Mouse (Mus musculus) midbrain, embryonic 12.5 days (tissue): ENCODE data around the gene Rtn4ip1. TPM values are rescaled to one million over a fixed set of nuclear protein-coding genes. Genes with fewer than 3 reads are reported as not detected.
"Not testable (repeated sequence)": the region's sequence is repeated elsewhere in the genome, so short reads cannot be mapped to it uniquely, and the experiment has no call there.

Experiments
- ATAC-seq: fragments of 200-750 bp; cut with Nextera tagmentation; 2 replicates; pipeline ENCODE4 v1.8.0; 2017; ENCODE audit warnings: low read depth, moderate TSS enrichment, moderate library complexity; ENCODE audit not compliant: low FRiP score
- H3K27ac ChIP-seq: fragments of 300-500 bp; sonication (generic); replicated peaks from 2 replicates; pipeline ENCODE4 v1.5.1; 2016; ENCODE audit warnings: mild to moderate bottlenecking
- H3K27me3 ChIP-seq: fragments of 300-500 bp; sonication (generic); 2 replicates; pipeline ENCODE4 v1.6.1; 2016; ENCODE audit warnings: mild to moderate bottlenecking
- H3K36me3 ChIP-seq: fragments of 300-500 bp; sonication (generic); 2 replicates; pipeline ENCODE4 v1.6.1; 2016
- H3K4me1 ChIP-seq: fragments of 300-500 bp; sonication (generic); 2 replicates; pipeline ENCODE4 v1.6.1; 2016
- H3K4me2 ChIP-seq: fragments of 300-500 bp; sonication (generic); replicated peaks from 2 replicates; pipeline ENCODE4 v1.6.1; 2016; ENCODE audit warnings: mild to moderate bottlenecking, moderate library complexity
- H3K4me3 ChIP-seq: fragments of 300-500 bp; sonication (generic); 2 replicates; pipeline ENCODE4 v1.5.1; 2016; ENCODE audit warnings: mild to moderate bottlenecking
- H3K9ac ChIP-seq: fragments of 300-500 bp; sonication (generic); replicated peaks from 2 replicates; pipeline ENCODE4 v1.6.1; 2016; ENCODE audit warnings: mild to moderate bottlenecking, moderate library complexity
- H3K9me3 ChIP-seq: fragments of 300-500 bp; sonication (generic); 2 replicates; pipeline ENCODE4 v1.6.1; 2016; ENCODE audit warnings: mild to moderate bottlenecking
- WGBS: fragments of 180-500 bp; shearing (Covaris S2); methylation state at CpG from one replicate; pipeline ENCODE4 v1.1.7; 2016; 5-methylcytosine and 5-hydroxymethylcytosine counted together
- polyA plus RNA-seq: library from polyadenylated mRNA; unstranded; fragments of >200 nt; fragmentation: Nextera tagmentation; extraction: Ambion mirVana; gene quantifications from 2 replicates; pipeline ENCODE4 v1.2.1, GENCODE M21; 2016

Gene Rtn4ip1
- polyA plus RNA-seq, 1 experiment from 2014 or later: 18.7 TPM

- H3K4me1 ChIP-seq: peaks cover 7% of the 10 kb centered on the region
- no peaks in the 10 kb centered on the region; the same call in none of the 2 replicates for H3K36me3 ChIP-seq
- no peak overlapping the region for H3K4me2 ChIP-seq
- 30% methylated on average over 4 of the region's 4 CpGs for WGBS
- H3K27ac ChIP-seq: no peak overlapping the region
- H3K9me3 ChIP-seq: no peaks in the 10 kb centered on the region
- H3K9ac ChIP-seq: no peak overlapping the region
- H3K27me3 ChIP-seq: no peaks in the 10 kb centered on the region
- no peak for ATAC-seq
- no peak overlapping the region for H3K4me3 ChIP-seq
These were observed 42.1 kb downstream of the Rtn4ip1 start for GRCm38 (mm10) chr10:43943736-43944135.

GRCm38 (mm10) chr10:43945435-43945834, 43.8 kb downstream of the Rtn4ip1 start:
- no peak for ATAC-seq
- WGBS: 88% methylated on average over 4 of the region's 4 CpGs
- no peak overlapping the region for H3K27ac ChIP-seq
- no peaks in the 10 kb centered on the region; the same call in none of the 2 replicates for H3K36me3 ChIP-seq
- no peak overlapping the region for H3K4me2 ChIP-seq
- no peaks in the 10 kb centered on the region for H3K9me3 ChIP-seq
- no peak overlapping the region for H3K4me3 ChIP-seq
- H3K9ac ChIP-seq: no peak overlapping the region
- no peaks in the 10 kb centered on the region for H3K27me3 ChIP-seq
- H3K4me1 ChIP-seq: peaks cover 7% of the 10 kb centered on the region

GRCm38 (mm10) chr10:43953942-43954341, 52.3 kb downstream of the Rtn4ip1 start:
- no peak overlapping the region for H3K4me3 ChIP-seq
- peak; percentile 52 for ATAC-seq
- H3K9me3 ChIP-seq: no peaks in the 10 kb centered on the region
- H3K27ac ChIP-seq: no peak overlapping the region
- no peaks in the 10 kb centered on the region for H3K36me3 ChIP-seq
- H3K4me2 ChIP-seq: no peak overlapping the region
- no peaks in the 10 kb centered on the region for H3K4me1 ChIP-seq
- H3K9ac ChIP-seq: no peak overlapping the region
- no peaks in the 10 kb centered on the region for H3K27me3 ChIP-seq

GRCm38 (mm10) chr10:43964943-43965342, 63.3 kb downstream of the Rtn4ip1 start:
- H3K9ac ChIP-seq: no peak overlapping the region
- H3K4me2 ChIP-seq: no peak overlapping the region
- H3K27ac ChIP-seq: no peak overlapping the region
- no peak overlapping the region for H3K4me3 ChIP-seq
- 70% methylated on average over 2 of the region's 2 CpGs for WGBS
- no peaks in the 10 kb centered on the region for H3K27me3 ChIP-seq
- no peaks in the 10 kb centered on the region for H3K4me1 ChIP-seq
- H3K36me3 ChIP-seq: no peaks in the 10 kb centered on the region
- no peaks in the 10 kb centered on the region for H3K9me3 ChIP-seq
- ATAC-seq: no peak

- Histone ChIP-seq H3K9ac (no peak overlapping the region), H3K4me2 (no peak overlapping the region), H3K4me3 (no peak overlapping the region), H3K27ac (no peak overlapping the region), H3K27me3 (no peaks in the 10 kb centered on the region), H3K36me3 (no peaks in the 10 kb centered on the region), H3K4me1 (no peaks in the 10 kb centered on the region), H3K9me3 (no peaks in the 10 kb centered on the region)
- no peak for ATAC-seq
- 59% methylated on average over 2 of the region's 2 CpGs for WGBS
These were observed 71.6 kb downstream of the Rtn4ip1 start for GRCm38 (mm10) chr10:43973244-43973643.

GRCm38 (mm10) chr10:43977353-43977752, 75.7 kb downstream of the Rtn4ip1 start:
- no peaks in the 10 kb centered on the region for H3K9me3 ChIP-seq
- no peaks in the 10 kb centered on the region for H3K36me3 ChIP-seq
- no peak overlapping the region for H3K4me2 ChIP-seq
- 74% methylated on average over 3 of the region's 3 CpGs for WGBS
- no peak overlapping the region for H3K9ac ChIP-seq
- H3K4me1 ChIP-seq: no peaks in the 10 kb centered on the region
- H3K27me3 ChIP-seq: no peaks in the 10 kb centered on the region
- no peak overlapping the region for H3K4me3 ChIP-seq
- no peak for ATAC-seq
- H3K27ac ChIP-seq: no peak overlapping the region

GRCm38 (mm10) chr10:43980080-43980479, 78.5 kb downstream of the Rtn4ip1 start:
- H3K9me3 ChIP-seq: no peaks in the 10 kb centered on the region
- no peaks in the 10 kb centered on the region for H3K4me1 ChIP-seq
- H3K36me3 ChIP-seq: no peaks in the 10 kb centered on the region
- H3K4me2 ChIP-seq: no peak overlapping the region
- no peak overlapping the region for H3K9ac ChIP-seq
- no peak for ATAC-seq
- 93% methylated on average over 1 of the region's 1 CpGs for WGBS
- no peak overlapping the region for H3K4me3 ChIP-seq
- H3K27ac ChIP-seq: no peak overlapping the region
- H3K27me3 ChIP-seq: no peaks in the 10 kb centered on the region

GRCm38 (mm10) chr10:43980742-43981141, 79.1 kb downstream of the Rtn4ip1 start:
- H3K4me1 ChIP-seq, H3K4me2 ChIP-seq, H3K4me3 ChIP-seq, H3K27me3 ChIP-seq, H3K27ac ChIP-seq, ATAC-seq, H3K9ac ChIP-seq, H3K9me3 ChIP-seq, H3K36me3 ChIP-seq: not testable (repeated sequence)
- 89% methylated on average over 3 of the region's 3 CpGs for WGBS

- Histone ChIP-seq H3K4me2 (no peak overlapping the region), H3K27me3 (no peaks in the 10 kb centered on the region), H3K4me1 (no peaks in the 10 kb centered on the region), H3K4me3 (no peak overlapping the region), H3K36me3 (no peaks in the 10 kb centered on the region), H3K9me3 (no peaks in the 10 kb centered on the region), H3K9ac (no peak overlapping the region), H3K27ac (no peak overlapping the region)
- WGBS: 90% methylated on average over 6 of the region's 6 CpGs
- no peak for ATAC-seq
These were observed 80.9 kb downstream of the Rtn4ip1 start for GRCm38 (mm10) chr10:43982470-43982869.

- Histone ChIP-seq H3K4me3 (no peak overlapping the region), H3K4me1 (no peaks in the 10 kb centered on the region), H3K36me3 (no peaks in the 10 kb centered on the region), H3K4me2 (no peak overlapping the region), H3K27ac (no peak overlapping the region), H3K9me3 (no peaks in the 10 kb centered on the region), H3K27me3 (no peaks in the 10 kb centered on the region), H3K9ac (no peak overlapping the region)
- ATAC-seq: no peak
- 93% methylated on average over 5 of the region's 5 CpGs for WGBS
These were observed 81.6 kb downstream of the Rtn4ip1 start for GRCm38 (mm10) chr10:43983241-43983640.

- no peak overlapping the region for H3K9ac ChIP-seq
- no peaks in the 10 kb centered on the region for H3K36me3 ChIP-seq
- no peaks in the 10 kb centered on the region for H3K27me3 ChIP-seq
- H3K27ac ChIP-seq: no peak overlapping the region
- no peak overlapping the region for H3K4me3 ChIP-seq
- no peaks in the 10 kb centered on the region for H3K4me1 ChIP-seq
- 95% methylated on average over 2 of the region's 2 CpGs for WGBS
- H3K4me2 ChIP-seq: no peak overlapping the region
- ATAC-seq: no peak
- H3K9me3 ChIP-seq: no peaks in the 10 kb centered on the region
These were observed 82.3 kb downstream of the Rtn4ip1 start for GRCm38 (mm10) chr10:43983866-43984265.

GRCm38 (mm10) chr10:43991268-43991667, 89.7 kb downstream of the Rtn4ip1 start:
- Histone ChIP-seq H3K4me2 (no peak overlapping the region), H3K27ac (no peak overlapping the region), H3K27me3 (peaks cover 5% of the 10 kb centered on the region; the same call in 1 of the 2 replicates), H3K36me3 (no peaks in the 10 kb centered on the region), H3K9ac (no peak overlapping the region), H3K9me3 (no peaks in the 10 kb centered on the region), H3K4me3 (no peak overlapping the region), H3K4me1 (no peaks in the 10 kb centered on the region)
- no peak for ATAC-seq
- WGBS: 94% methylated on average over 5 of the region's 5 CpGs

GRCm38 (mm10) chr10:43992506-43992905, 90.9 kb downstream of the Rtn4ip1 start:
- Histone ChIP-seq H3K4me3 (no peak overlapping the region), H3K4me2 (no peak overlapping the region), H3K27me3 (peaks cover 5% of the 10 kb centered on the region; the same call in 1 of the 2 replicates), H3K4me1 (no peaks in the 10 kb centered on the region), H3K9me3 (no peaks in the 10 kb centered on the region), H3K36me3 (no peaks in the 10 kb centered on the region), H3K9ac (no peak overlapping the region), H3K27ac (no peak overlapping the region)
- 85% methylated on average over 5 of the region's 5 CpGs for WGBS
- no peak for ATAC-seq
